Mouse (Mus musculus): ENCODE measurements around the gene Usp24. TPM values are rescaled to one million over a fixed set of nuclear protein-coding genes. Genes with fewer than 3 reads are reported as not detected.
"Not testable (repeated sequence)": the region's sequence is repeated elsewhere in the genome, so short reads cannot be mapped to it uniquely, and the experiment has no call there.

Usp24 gene
- polyA plus RNA-seq, 1 experiment, result 21.4 TPM

DNA sequence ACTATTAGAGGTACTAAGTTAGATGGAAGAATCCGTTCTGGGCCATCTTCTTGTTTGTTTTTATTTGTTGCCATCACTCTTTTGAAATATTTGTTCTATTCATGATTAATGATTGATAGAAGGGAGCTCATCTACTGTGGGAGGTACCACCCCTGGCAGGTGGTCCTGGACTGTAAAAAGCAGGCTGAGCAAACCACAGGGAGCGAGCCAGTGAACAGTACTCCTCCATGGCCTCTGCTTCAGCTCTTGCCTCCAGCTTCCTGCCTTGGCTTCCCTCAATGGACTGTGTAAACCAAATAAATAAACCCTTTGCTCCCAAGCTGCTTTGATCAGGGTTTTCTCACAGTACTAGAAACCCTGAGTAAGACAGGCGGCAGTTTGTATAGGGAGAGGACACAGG is 17.1 kb downstream of the Usp24 start:
- Histone ChIP-seq H3K27ac (ENCODE audit: insufficient read depth, low read depth, low read length) (peak overlapping the region; percentile 0), H3K27me3 (replicated peaks; ENCODE audit: control insufficient read depth, insufficient read depth, low read length) (no peaks in the 10 kb centered on the region), H3K36me3 (ENCODE audit: control insufficient read depth, insufficient read depth, low read length) (no peaks in the 10 kb centered on the region), H3K4me3 (ENCODE audit: insufficient read depth, low read depth, low read length) (no peak overlapping the region), H3K4me1 (ENCODE audit: control insufficient read depth, insufficient read depth, low read length) (peaks cover 37% of the 10 kb centered on the region)
- DNase-seq, result no peak
- 68% methylated on average over 3 of the region's 3 CpGs for WGBS
- TF ChIP-seq POLR2A (IDR thresholded peaks at IDR 0.05; ENCODE audit: low read depth, low read length) (no peak), CTCF (conservative IDR thresholded peaks at IDR 0.05; ENCODE audit: insufficient read depth, insufficient read length, low read depth, low read length) (no peak)

DNA sequence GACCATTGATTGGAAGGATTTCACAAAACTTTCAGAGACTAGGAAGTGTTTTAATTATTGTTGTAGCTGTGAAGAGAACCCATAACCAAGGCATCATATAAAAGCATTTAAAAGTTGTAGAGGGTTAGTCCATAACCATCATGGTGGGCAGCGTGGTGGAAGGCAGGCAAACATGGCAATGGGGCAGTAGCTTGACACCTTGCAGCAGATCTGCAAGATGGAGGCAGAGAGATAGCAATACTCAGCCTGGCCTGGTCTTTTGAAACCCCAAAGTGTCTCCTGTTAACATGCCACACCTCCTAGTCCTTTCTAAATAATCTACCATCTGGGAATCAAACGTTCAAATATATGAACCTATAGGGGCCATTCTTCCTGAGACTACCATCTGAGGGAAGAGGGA is 17.6 kb downstream of the Usp24 start:
- Histone ChIP-seq H3K27me3 (replicated peaks; ENCODE audit: control insufficient read depth, insufficient read depth, low read length) (no peaks in the 10 kb centered on the region), H3K27ac (ENCODE audit: insufficient read depth, low read depth, low read length) (no peak overlapping the region; the same call in 1 of the 2 replicates), H3K4me1 (ENCODE audit: control insufficient read depth, insufficient read depth, low read length) (peaks cover 37% of the 10 kb centered on the region), H3K4me3 (ENCODE audit: insufficient read depth, low read depth, low read length) (no peak overlapping the region), H3K36me3 (ENCODE audit: control insufficient read depth, insufficient read depth, low read length) (no peaks in the 10 kb centered on the region)
- no peak for DNase-seq
- TF ChIP-seq POLR2A (IDR thresholded peaks at IDR 0.05; ENCODE audit: low read depth, low read length) (no peak), CTCF (conservative IDR thresholded peaks at IDR 0.05; ENCODE audit: insufficient read depth, insufficient read length, low read depth, low read length) (no peak)
- 70% methylated on average over 2 of the region's 2 CpGs for whole genome bisulfite sequencing

DNA sequence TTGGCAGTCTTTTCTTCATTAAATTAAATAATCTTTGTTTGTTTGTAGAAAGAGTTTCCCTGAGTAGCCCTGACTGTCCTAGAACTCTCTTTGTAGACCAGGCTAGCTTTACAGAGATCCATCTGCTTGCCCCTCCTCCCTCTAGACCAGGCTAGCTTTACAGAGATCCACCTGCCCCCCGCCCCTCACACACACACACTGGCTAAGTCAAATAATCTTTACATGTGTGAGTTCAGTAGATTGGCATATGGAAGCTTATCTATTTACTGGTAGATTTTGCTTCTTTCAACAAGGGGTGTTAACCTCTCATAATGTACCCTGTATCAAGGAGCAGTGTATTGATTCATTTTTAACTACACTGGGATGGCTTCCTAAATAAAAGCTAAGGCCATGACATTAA is 19.8 kb downstream of the Usp24 start:
- 100% methylated on average over 1 of the region's 1 CpGs for WGBS
- no peak for TF ChIP-seq POLR2A (IDR thresholded peaks at IDR 0.05; ENCODE audit: low read depth, low read length)
- no peak for TF ChIP-seq CTCF (conservative IDR thresholded peaks at IDR 0.05; ENCODE audit: insufficient read depth, insufficient read length, low read depth, low read length)

DNA sequence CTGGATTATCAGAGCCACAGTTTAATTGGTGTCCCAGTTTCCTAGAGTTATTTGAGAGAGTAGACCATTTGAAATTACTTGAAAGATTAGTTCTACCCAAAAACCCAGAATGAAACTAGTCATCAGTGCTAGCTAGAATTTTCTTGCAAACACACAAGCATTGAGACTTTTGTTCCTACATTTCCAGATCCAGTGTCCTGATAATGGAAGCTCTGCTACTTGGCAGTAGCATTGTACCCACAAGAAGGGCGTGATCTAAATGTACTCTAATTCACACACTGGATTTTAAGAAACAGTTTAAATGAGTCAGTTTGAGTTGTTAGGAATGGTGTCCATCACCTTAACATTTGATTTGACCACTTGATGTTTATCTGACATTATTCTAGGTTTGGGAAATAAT is 31.7 kb downstream of the Usp24 start:
- no peak for DNase-seq
- H3K4me1 ChIP-seq (ENCODE audit: control insufficient read depth, insufficient read depth, low read length), result no peaks in the 10 kb centered on the region
- 94% methylated on average over 1 of the region's 1 CpGs for WGBS
- H3K4me3 ChIP-seq (ENCODE audit: insufficient read depth, low read depth, low read length), result no peak overlapping the region
- no peak overlapping the region for H3K27ac ChIP-seq (ENCODE audit: insufficient read depth, low read depth, low read length)
- H3K36me3 ChIP-seq (ENCODE audit: control insufficient read depth, insufficient read depth, low read length), result peaks cover 12% of the 10 kb centered on the region
- no peaks in the 10 kb centered on the region for H3K27me3 ChIP-seq (replicated peaks; ENCODE audit: control insufficient read depth, insufficient read depth, low read length)
- TF ChIP-seq POLR2A (IDR thresholded peaks at IDR 0.05; ENCODE audit: low read depth, low read length), result no peak
- no peak for TF ChIP-seq CTCF (conservative IDR thresholded peaks at IDR 0.05; ENCODE audit: insufficient read depth, insufficient read length, low read depth, low read length)

More for the DNA sequence above, 19.8 kb downstream of the Usp24 start:
- Histone ChIP-seq H3K27ac (ENCODE audit: insufficient read depth, low read depth, low read length) (no peak overlapping the region), H3K4me1 (ENCODE audit: control insufficient read depth, insufficient read depth, low read length) (peaks cover 35% of the 10 kb centered on the region), H3K36me3 (ENCODE audit: control insufficient read depth, insufficient read depth, low read length) (no peaks in the 10 kb centered on the region), H3K27me3 (replicated peaks; ENCODE audit: control insufficient read depth, insufficient read depth, low read length) (no peaks in the 10 kb centered on the region), H3K4me3 (ENCODE audit: insufficient read depth, low read depth, low read length) (no peak overlapping the region)
- DNase-seq, result no peak

DNA sequence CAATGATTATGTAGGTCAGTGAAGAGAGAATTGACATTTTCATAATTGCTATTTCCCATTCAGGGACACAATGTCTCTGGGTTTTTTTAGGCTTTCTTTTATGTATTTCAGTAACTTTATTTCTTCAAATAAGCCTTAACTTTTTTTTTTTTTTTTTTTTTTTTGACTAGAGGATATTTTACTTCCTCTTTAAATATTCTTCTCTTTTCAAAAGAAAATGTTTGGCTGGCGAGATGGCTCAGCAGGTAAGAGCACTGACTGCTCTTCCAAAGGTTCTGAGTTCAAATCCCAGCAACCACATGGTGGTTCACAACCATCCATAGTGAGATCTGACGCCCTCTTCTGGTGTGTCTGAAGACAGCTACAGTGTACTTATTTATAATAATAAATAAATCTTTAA is 39.0 kb downstream of the Usp24 start:
- not testable (repeated sequence) for DNase-seq; H3K27me3 ChIP-seq (replicated peaks; ENCODE audit: control insufficient read depth, insufficient read depth, low read length); H3K27ac ChIP-seq (ENCODE audit: insufficient read depth, low read depth, low read length); H3K4me1 ChIP-seq (ENCODE audit: control insufficient read depth, insufficient read depth, low read length); H3K4me3 ChIP-seq (ENCODE audit: insufficient read depth, low read depth, low read length)
- 88% methylated on average over 2 of the region's 2 CpGs for WGBS
- H3K36me3 ChIP-seq (ENCODE audit: control insufficient read depth, insufficient read depth, low read length), result peaks cover 12% of the 10 kb centered on the region

DNA sequence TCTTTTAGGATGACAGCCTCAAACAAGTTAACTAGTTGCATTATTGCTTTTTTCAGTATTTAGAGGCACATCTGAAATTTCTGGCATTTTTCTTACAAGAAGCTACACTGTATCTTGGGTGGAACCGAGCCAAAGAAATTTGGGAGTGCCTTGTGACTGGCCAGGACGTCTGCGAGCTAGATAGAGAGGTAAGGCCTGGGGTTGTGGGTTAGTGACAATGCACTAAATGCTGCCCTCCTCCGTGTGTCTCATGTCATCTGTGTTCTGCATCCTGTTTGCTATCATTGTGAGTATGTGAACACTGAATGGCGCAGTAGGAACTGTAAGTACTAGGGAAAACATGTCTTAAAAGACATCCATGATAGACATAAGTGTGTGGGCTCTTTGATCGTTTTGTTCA is 54.0 kb downstream of the Usp24 start:
- Histone ChIP-seq H3K4me3 (ENCODE audit: insufficient read depth, low read depth, low read length) (no peak overlapping the region), H3K4me1 (ENCODE audit: control insufficient read depth, insufficient read depth, low read length) (no peaks in the 10 kb centered on the region), H3K27me3 (replicated peaks; ENCODE audit: control insufficient read depth, insufficient read depth, low read length) (no peaks in the 10 kb centered on the region), H3K27ac (ENCODE audit: insufficient read depth, low read depth, low read length) (no peak overlapping the region), H3K36me3 (ENCODE audit: control insufficient read depth, insufficient read depth, low read length) (peaks cover 6% of the 10 kb centered on the region)
- WGBS, result 78% methylated on average over 6 of the region's 6 CpGs
- DNase-seq, result no peak
- no peak for TF ChIP-seq POLR2A (IDR thresholded peaks at IDR 0.05; ENCODE audit: low read depth, low read length)
- no peak for TF ChIP-seq CTCF (conservative IDR thresholded peaks at IDR 0.05; ENCODE audit: insufficient read depth, insufficient read length, low read depth, low read length)

DNA sequence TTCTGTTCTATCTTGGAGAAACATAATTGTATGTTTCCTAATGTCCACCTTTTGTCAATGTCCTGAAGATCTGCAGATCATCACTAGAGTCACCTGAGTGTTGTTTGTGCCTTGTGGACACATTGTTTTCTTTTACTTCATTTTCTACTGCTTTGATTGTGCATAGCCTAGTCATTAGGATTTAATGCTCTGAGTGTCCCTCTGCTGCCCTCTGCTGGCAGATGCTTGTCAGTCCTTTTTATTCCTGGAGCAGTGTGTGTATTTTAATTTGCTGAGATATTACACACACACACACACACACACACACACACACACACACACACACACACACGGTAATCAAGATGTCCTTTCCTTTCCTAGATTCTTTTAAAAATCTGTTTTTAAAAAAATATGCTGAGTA is 59.8 kb downstream of the Usp24 start:
- TF ChIP-seq CTCF (conservative IDR thresholded peaks at IDR 0.05; ENCODE audit: insufficient read depth, insufficient read length, low read depth, low read length) (peak; percentile 77), POLR2A (IDR thresholded peaks at IDR 0.05; ENCODE audit: low read depth, low read length) (no peak)
- Histone ChIP-seq H3K27me3 (replicated peaks; ENCODE audit: control insufficient read depth, insufficient read depth, low read length) (no peaks in the 10 kb centered on the region), H3K36me3 (ENCODE audit: control insufficient read depth, insufficient read depth, low read length) (peaks cover 13% of the 10 kb centered on the region), H3K27ac (ENCODE audit: insufficient read depth, low read depth, low read length) (no peak overlapping the region), H3K4me3 (ENCODE audit: insufficient read depth, low read depth, low read length) (no peak overlapping the region), H3K4me1 (ENCODE audit: control insufficient read depth, insufficient read depth, low read length) (no peaks in the 10 kb centered on the region)
- peak; percentile 86 for DNase-seq
- WGBS, result 28% methylated on average over 1 of the region's 1 CpGs
